Mouse (Mus musculus): ENCODE measurements at regions not wholly inside any gene's neighbourhood (a gene's known extent, or its start where the extent isn't known, plus 50 kb on each side); places are given as distances from the start of the nearest gene placed in this dataset.
"Not testable (repeated sequence)": the region's sequence is repeated elsewhere in the genome, so short reads cannot be mapped to it uniquely, and the experiment has no call there.

DNA sequence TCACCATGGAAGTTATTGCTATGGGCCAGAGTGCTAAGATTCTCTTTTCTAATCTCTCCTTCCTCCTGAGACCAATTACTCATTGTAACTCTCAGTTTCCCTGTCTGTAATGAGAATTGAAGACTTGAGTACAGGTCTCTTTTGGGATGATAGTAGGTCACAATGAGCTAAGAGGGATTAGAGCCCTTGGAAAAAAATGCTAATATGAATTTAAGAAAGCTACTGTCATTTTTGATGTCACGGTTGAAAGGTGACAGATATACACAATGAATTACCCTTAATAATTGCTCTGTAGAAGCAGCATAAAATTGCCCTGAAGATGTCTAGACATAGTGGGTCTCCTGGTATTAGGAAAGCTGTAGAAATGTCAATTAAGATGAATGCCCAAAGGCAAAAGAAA, 178.2 kb downstream of the Kcna4 start:
- intact Hi-C loops (cut with DNase I) = no loop called here
- no peak for DNase-seq (ENCODE audit: low spot score in 2 of 2)

DNA sequence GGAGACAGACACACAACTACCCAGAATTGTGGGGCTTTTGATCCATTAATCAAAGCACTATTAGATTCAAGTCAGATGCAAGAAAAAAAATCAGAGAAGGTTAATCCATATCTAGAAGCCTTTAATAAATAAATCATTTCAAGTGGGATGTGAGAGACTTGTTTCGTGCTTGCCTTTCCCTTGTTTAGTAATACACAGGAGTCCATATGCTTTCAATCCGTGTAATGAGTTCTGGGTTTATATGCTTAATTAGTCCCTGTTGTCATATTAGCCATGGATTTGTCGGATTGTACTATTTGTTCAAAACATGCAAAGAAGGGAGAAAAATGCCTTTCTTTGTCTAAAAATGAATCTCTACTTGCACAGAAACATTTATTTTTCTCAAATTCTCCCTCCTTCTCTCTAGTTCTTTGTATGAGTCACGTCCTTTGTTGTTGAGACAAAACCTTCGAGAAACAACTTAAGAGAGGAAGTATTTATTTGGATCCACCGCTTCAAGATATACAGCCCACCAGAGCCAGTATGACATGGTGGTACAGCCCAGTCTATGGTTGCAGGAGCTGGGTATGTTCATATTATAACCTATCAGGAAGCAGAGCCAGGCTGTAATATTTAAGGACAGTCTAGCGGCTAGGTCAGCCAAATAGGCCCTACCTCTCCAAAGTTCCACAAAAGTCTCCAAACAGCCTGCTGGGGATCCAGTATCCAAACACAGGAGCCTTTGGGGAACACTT, 213.4 kb downstream of the Kcna4 start:
- no peak for DNase-seq (ENCODE audit: low spot score in 2 of 2)
- intact Hi-C loops (cut with DNase I) = no loop called here

DNA sequence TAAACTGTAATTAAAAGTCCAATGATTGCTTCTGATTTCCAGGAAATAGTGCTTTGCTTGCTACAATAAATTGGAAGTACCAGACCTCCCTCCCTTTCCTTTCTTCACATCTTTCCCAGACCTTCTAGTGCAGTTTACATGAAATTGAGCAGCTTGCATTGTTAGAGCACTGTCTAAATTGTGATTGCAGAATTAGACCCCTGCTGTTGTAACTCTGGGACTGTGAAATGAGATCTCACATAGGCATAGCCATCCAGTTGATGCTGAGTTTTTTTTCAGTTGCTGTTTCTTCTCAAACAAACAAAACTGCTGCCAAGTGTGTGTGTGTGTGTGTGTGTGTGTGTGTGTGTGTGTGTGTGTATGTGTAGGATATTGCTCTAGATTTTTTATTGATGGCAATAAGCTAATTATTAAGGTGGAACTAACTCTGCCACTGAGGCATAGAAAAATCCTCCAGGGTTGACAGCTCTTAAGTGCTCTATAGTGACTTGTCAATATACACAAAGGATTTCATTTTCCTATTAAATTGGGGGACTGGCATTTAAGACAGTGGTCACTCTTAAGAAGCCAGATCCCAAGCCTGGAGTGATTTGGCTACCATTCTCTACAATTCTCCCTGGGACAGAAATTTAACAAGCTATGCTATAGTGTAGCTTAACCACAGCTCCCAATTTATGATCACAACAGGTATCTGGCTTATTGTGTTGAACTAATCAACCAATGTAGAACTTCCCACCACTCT, 217.2 kb downstream of the Kcna4 start:
- DNase-seq (ENCODE audit: low spot score in 2 of 2) = no peak
- intact Hi-C loops (cut with DNase I) = no loop called here

DNA sequence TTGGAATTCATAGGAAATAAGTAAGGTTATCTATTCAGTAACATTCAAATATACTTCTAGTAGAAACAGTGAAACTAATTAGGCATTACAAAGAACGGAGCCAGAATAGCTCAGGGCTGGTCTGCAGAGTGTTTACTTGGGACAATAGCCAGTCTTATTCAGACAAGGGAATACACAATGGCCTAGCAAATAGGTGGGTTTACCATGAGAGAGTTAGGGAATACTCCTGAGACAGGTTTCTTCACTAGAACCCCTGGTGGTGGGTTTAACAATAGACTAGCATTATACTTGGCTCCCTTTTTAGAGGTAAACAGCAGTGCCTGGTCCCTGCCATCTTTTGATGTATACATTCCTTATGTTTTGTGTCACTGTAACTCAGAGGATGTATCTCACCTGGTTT, 225.0 kb downstream of the Kcna4 start:
- intact Hi-C loops (cut with DNase I) = not testable (repeated sequence)

DNA sequence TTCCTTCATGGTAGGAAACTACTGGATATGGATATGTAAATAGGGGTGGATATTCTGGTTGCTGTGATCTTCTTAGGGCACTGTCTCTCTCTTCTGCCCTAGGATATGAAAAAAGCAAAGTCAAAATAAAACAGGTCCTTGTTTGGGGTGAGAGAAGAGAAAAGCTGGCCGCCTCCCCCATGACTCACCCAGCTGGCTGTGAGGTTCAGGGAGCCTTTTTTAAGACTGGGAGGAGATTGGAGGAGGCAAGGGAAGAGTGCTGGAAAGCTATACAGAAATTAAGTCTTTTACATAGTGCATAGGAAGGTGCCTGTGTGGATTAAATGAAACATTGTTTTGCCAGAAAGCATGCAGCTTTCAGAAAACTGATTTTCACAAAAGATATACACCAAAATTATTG, 227.7 kb downstream of the Kcna4 start:
- peak; percentile 27 to 54 for DNase-seq (ENCODE audit: low spot score in 2 of 2)
- intact Hi-C loops (cut with DNase I) = loop anchor here (2.0 kb wide), 1 partner anchor 25 kb away; no protein-coding TSS in a partner anchor

More for the DNA sequence above, 225.0 kb downstream of the Kcna4 start:
- not testable (repeated sequence) for DNase-seq (ENCODE audit: low spot score in 2 of 2)

DNA sequence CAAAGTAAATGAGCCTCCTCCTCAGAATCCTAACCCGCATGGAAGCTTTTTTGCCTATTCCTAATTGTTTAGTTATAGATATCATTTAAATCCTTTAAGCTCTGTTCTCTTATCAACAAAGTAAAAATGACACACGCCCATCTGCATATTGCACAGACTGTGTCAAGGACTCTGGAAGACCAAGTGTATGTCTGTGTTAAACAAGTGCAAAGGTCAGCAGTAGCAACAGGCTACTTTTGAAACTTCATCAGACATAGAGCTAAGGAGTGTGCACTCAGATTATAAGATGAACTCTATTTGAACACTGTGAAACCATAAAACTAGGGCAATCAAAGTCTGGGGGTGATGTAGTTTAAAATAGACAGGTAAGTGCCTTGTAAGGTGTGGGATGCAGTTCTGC, 228.3 kb downstream of the Kcna4 start:
- DNase-seq (ENCODE audit: low spot score in 2 of 2) = no peak
- intact Hi-C loops (cut with DNase I) = loop anchor here (2.0 kb wide), 1 partner anchor 24 kb away; no protein-coding TSS in a partner anchor

DNA sequence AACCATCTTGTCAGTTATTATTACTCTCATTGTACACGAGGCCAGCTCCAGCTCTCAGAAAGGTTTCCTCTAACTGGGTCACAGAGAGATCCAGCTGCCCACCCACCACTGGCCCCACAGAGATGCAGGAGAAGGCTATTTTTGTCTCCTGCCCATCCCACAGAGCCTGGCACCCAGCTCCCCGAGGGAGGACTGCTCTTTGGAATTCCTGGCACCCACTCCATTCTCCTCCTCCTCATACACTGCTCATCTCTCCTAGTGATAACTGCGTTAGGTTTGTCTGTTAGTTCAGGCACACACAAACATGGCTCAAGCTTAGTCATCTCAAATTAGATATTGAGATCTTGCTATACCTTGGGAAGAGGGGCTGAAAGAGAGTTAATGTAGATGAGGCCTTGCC, 228.9 kb downstream of the Kcna4 start:
- intact Hi-C loops (cut with DNase I) = loop anchor here (2.0 kb wide), 1 partner anchor 23 kb away; no protein-coding TSS in a partner anchor
- DNase-seq (ENCODE audit: low spot score in 2 of 2) = peak; percentile 76 to 83

DNA sequence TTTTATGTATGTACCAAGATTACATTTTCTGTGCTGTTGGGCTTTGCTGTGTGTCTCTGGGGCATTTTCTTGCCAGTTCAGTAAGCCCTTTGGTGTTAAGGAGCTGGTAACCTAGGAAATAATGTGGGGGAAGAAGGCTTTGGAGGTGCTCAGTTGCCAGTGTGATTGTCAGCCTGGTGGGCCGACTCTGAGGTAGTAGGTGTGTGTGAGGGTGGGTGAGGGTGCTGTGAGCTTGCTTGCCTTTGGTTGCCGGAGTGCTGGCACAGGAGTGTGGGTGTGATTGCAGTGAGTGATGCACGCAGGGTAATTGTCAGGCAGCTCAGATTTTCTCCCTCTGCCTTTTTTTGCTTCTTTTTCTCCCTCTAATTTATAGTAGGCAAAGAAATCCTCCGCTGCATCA, 229.3 kb downstream of the Kcna4 start:
- DNase-seq (ENCODE audit: low spot score in 2 of 2) = peak; percentile 70 to 76
- intact Hi-C loops (cut with DNase I) = loop anchor here (2.0 kb wide), 1 partner anchor 23 kb away; no protein-coding TSS in a partner anchor

DNA sequence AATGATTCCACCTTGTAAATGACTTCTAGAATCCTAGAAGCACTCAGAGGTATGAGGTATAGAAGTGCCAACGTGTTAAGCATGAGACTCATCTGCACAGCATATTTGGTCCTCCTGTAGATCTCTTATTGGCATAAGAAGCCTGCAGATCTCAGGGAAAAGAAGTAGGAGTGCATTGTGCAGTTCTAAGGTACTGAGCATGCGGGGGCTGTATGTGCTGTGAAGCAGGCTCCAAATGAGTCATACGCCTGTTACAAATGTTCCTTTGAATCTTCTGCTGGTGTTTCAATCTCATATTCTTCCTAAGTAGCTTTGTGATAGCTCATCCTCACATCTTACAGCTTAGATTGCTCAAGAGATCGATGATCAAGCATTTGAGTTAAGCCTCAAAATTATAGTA, 252.7 kb downstream of the Kcna4 start:
- intact Hi-C loops (cut with DNase I) = loop anchor here (2.0 to 5.0 kb wide), 2 partner anchors 24 to 251 kb away; partner anchors contain the start of gene Kcna4
- DNase-seq (ENCODE audit: low spot score in 2 of 2) = peak; percentile 45 to 59

DNA sequence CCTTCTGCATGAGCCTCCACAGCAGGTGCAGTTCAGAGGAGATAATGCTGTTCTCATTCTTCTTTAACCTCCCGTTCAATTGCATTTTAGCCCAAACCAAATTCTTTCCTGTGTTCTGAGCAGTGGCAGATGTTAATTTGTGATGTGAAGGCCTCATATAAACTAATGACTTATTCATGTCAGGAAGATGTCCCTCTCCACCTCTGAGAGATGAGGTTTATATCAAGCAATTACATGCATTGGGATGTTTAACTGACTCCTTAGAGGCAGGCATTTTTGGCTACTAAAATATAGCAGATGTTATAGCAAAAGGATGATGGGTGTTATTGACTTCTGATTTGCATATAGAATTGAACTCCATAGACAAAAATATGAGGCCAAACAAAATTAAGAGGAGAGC, 262.1 kb downstream of the Kcna4 start:
- intact Hi-C loops (cut with DNase I) = no loop called here
- DNase-seq (ENCODE audit: low spot score in 2 of 2) = no peak

DNA sequence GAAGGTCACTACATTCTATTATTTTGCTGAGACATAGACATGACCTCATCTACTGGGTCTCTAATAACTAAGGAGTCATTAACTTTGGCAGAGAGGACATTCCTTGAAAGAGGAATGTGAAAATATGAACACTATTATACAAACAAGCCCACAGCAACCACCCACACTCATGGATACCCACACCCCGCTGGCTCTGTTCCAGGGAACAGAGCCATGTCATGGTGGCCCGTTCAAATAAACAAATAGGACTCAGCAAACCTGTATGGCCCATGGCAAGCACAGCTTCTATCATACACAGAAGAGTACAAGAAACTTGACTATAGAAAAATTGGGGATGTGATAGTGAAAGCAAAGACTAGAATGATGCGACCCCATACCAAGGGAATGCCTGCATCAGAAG, 265.8 kb downstream of the Kcna4 start:
- intact Hi-C loops (cut with DNase I) = no loop called here
- DNase-seq (ENCODE audit: low spot score in 2 of 2) = no peak

DNA sequence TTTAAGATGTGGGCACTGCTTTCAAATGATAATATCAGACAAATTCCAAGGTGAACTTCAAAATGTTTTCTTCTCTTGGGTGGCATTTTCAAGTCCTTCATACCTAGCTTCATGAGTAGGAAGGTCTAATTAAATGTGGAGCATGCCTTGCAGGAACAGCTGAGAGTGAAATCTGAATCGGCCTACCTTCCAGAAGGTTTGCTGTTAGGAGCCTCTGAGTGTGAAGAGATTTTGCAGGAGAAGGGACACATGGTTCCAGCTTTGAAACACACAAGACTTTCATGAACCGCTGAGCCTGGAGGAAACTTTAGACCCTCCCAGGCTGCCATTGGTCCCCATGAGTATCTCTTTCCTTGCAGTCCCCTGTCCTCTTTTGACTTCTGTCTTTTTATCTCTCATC, 279.2 kb downstream of the Kcna4 start:
- peak in 1 of 2 experiments; percentile 35 for DNase-seq (ENCODE audit: low spot score in 2 of 2)
- intact Hi-C loops (cut with DNase I) = no loop called here

DNA sequence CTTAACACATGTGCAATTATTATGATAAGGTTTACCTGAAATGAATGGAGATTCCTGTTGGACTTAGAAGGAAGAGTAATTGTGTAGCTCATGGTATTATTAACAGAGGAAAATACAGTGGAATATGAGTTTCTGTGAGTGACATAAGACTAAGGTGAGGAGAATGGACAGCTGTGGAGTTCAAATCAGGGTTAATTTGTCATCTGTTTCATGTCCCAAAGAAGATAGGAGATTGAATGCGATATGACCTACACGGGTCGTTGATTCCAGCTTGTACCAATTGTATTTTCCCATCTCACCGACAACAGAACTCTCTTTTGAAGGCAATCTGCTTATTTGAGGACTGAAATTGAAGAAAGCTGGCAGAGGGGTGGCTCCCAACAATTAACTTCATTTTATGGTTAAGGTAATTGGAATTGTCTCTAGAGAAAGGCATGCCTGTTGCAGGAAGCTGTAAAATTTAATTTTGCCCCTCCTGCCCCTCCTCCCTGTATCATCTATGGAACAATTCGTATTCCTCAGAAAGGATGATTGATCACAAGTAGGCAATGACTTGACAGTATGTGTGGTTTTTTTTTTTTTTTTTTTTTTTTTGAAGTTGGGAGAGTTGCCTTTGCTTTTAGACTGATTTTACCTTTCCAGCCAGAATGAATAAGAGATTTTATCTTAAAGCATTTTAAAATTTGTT, 319.6 kb downstream of the Kcna4 start:
- DNase-seq (ENCODE audit: low spot score in 2 of 2) = no peak
- intact Hi-C loops (cut with DNase I) = no loop called here

DNA sequence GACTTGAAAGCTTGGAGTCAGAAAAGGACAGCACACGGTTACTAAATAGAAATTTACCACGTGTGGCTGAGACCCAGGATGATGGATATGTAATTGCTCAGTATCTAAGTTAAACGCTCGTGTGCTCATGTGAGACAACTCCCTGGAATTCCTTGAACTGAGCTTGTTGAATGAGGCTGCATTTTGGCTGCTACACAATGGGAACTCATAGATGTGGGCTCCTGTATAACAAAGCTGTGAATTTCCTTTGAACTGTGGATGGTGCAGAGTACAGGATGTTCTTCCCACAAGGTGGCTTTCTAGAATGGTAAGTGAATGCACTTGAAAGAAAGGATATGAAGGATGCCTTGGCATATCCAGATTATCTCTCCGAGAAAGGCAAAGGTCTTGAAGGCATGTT, 321.4 kb downstream of the Kcna4 start:
- no peak for DNase-seq (ENCODE audit: low spot score in 2 of 2)
- intact Hi-C loops (cut with DNase I) = no loop called here

DNA sequence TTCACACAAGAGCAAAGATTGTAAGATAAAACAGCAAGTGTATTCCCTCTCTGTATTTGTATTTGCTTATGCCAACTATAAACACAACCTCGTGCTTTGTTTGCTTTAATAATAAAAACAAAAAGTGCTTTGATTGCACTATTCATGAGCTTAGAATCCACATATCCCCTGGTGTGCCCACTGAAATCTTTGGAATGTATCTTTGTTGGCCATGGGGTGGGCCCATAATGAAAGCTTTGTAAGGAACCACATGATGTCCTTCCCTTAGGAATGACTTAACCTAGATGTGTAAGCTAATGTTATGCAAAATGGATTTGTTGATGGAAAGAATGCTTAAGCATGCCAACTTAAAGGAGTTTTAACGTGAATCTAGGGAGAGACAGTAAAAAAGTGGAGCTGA, 321.8 kb downstream of the Kcna4 start:
- intact Hi-C loops (cut with DNase I) = no loop called here
- no peak for DNase-seq (ENCODE audit: low spot score in 2 of 2)

DNA sequence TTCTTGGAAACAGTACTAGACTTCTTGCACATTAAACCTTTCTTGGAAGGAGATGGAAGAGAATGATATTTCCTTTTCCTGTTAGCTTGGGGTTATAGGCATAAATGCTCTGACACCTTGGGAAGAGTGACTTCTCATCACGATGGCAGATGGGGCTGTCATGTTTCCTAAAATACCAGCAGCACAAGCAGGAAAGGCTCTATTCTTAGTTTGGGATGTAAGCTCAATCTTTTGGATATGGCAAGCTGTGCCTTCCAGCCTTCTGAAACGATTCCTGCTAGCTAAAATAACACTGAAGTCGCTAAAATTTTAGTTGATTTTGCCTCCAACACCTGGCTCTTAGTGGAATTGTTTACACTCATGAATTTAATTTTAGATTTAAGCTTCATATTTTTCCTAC, 324.3 kb downstream of the Kcna4 start:
- peak; percentile 12 to 13 for DNase-seq (ENCODE audit: low spot score in 2 of 2)
- intact Hi-C loops (cut with DNase I) = no loop called here

DNA sequence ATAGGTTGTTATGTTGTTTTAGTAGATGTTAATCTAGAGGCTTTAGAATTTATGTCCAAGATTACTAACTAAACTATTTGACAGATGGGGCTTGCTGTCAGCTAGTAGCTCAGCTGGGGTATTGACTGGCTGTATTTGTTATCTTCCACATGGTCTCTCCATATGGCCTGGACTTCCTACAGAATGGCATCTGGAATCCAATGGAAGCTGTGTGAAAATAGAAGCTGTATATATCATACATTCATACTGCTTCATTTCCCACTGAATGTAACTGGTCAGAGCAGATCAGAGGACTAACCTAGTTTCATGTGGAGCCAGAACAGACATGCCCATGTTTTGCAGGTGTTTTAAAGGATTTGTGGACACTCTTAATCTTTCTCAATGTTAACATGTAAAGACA, 337.0 kb downstream of the Kcna4 start:
- intact Hi-C loops (cut with DNase I) = no loop called here
- no peak for DNase-seq (ENCODE audit: low spot score in 2 of 2)

DNA sequence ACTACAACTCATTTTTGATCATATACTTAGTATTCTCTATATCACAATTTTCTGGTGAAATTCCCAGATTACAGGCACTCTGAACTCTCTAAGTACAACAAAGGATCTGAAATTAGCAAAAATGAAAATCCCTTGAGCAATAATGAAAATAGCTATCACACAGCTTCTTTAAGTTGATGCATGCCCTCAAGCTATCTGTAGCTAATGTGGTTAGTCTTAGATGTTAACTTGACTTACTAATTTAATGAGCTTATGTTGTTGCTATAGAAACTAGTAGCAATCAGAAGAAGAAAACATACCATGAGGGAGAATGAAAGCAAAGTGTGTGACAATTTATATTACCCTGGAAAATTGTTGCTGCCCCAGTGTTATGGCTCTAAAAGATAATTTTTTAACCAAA, 368.7 kb downstream of the Kcna4 start:
- DNase-seq (ENCODE audit: low spot score in 2 of 2) = no peak
- intact Hi-C loops (cut with DNase I) = no loop called here

Measured in left cerebral cortex, postnatal 36 days (tissue).